Mouse (Mus musculus): Measurements from ENCODE around the gene Vezt. TPM values are rescaled to one million over a fixed set of nuclear protein-coding genes. Genes with fewer than 3 reads are reported as not detected.

The Vezt gene
- total RNA-seq, 1 experiment, result 18.8 TPM

DNA sequence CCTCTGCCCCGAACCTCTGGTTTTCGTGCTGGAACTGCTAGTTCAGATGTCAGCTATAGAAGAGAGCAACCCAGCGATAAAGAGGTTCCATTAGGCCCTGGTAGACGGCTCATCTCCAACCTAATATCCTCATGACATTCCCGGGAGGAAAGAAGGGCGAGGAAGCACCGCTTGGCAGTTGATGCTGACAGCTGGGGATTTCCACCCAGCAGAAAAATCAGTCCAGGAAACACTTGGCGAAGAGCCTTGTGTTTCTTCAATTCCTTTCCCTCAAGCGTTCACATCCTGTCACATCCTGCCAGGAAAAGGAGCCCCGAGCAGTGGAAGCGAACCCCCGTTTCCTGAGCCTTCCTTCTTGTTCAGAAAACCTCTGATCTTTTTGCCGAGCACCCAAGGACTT is 116.4 kb downstream of the Vezt start:
- H3K4me3 ChIP-seq (ENCODE audit: insufficient read depth in 1 of 2, low read depth in 1 of 2, low read length in 2 of 2, poor library complexity in 1 of 2, severe bottlenecking in 1 of 2), result no peak overlapping the region
- H3K36me3 ChIP-seq (ENCODE audit: control insufficient read depth, insufficient read depth, low read length, poor library complexity, severe bottlenecking), result no peaks in the 10 kb centered on the region
- TF ChIP-seq HCFC1 (IDR thresholded peaks at IDR 0.05; ENCODE audit: borderline replicate concordance, insufficient read depth, low read length), result no peak
- no peak for TF ChIP-seq CHD2 (IDR thresholded peaks at IDR 0.05; ENCODE audit: low read depth, low read length)
- no peak for TF ChIP-seq ZC3H11A (IDR thresholded peaks at IDR 0.05; ENCODE audit: borderline replicate concordance, low read depth, low read length)
- TF ChIP-seq MAFK (IDR thresholded peaks at IDR 0.05; ENCODE audit: insufficient read depth, low read depth, low read length), result no peak
- no peak for TF ChIP-seq ZNF384 (IDR thresholded peaks at IDR 0.05; ENCODE audit: low read depth, low read length)
- no peak overlapping the region for H3K27ac ChIP-seq (ENCODE audit: insufficient read depth, low read depth, low read length, poor library complexity, severe bottlenecking)
- H3K9me3 ChIP-seq (ENCODE audit: control insufficient read depth, insufficient read depth, low read depth, low read length), result no peaks in the 10 kb centered on the region
- DNase-seq (ENCODE audit: low read depth, low spot score), result no peak
- peaks cover 0 to 5% of the 10 kb centered on the region in 2 experiments; a peak in 1 of 4 replicates for H3K4me1 ChIP-seq (ENCODE audit: control insufficient read depth in 2 of 2, insufficient read depth in 2 of 2, low read length in 2 of 2, poor library complexity in 1 of 2)
- H3K9ac ChIP-seq (ENCODE audit: insufficient read depth, low read depth, low read length, poor library complexity, severe bottlenecking), result no peak overlapping the region
- in situ Hi-C loops (cut with MboI; ENCODE audit: low sequenced_read_pairs in 2 of 2, unreplicated experiment in 2 of 2), result no loop called here

DNA sequence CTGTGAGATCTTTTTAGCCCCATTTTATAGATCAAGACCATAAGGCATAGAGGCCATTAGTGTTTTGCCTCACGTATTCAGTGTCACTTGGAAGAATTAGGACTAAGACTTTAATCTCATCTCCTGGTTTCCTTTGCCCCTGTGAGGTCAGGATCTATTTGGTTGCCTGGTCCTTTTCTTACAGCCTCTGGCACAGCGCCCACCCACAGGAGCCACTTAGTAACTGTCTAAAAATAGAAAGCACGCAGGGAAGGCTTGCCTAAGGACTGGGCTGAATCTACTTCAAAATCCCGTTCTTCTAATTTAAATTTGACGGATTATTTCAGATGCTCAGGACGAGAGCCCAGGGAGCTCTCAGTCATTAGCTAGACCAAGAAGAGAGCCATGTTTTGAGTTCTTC is 116.9 kb downstream of the Vezt start:
- DNase-seq (ENCODE audit: low read depth, low spot score), result no peak
- H3K4me3 ChIP-seq (ENCODE audit: insufficient read depth in 1 of 2, low read depth in 1 of 2, low read length in 2 of 2, poor library complexity in 1 of 2, severe bottlenecking in 1 of 2), result no peak overlapping the region
- no peak overlapping the region for H3K27ac ChIP-seq (ENCODE audit: insufficient read depth, low read depth, low read length, poor library complexity, severe bottlenecking)
- H3K9me3 ChIP-seq (ENCODE audit: control insufficient read depth, insufficient read depth, low read depth, low read length), result no peaks in the 10 kb centered on the region
- in situ Hi-C loops (cut with MboI; ENCODE audit: low sequenced_read_pairs in 2 of 2, unreplicated experiment in 2 of 2), result no loop called here
- H3K9ac ChIP-seq (ENCODE audit: insufficient read depth, low read depth, low read length, poor library complexity, severe bottlenecking), result no peak overlapping the region
- peaks cover 0 to 5% of the 10 kb centered on the region in 2 experiments; a peak in 1 of 4 replicates for H3K4me1 ChIP-seq (ENCODE audit: control insufficient read depth in 2 of 2, insufficient read depth in 2 of 2, low read length in 2 of 2, poor library complexity in 1 of 2)
- no peaks in the 10 kb centered on the region for H3K36me3 ChIP-seq (ENCODE audit: control insufficient read depth, insufficient read depth, low read length, poor library complexity, severe bottlenecking)
- TF ChIP-seq HCFC1 (IDR thresholded peaks at IDR 0.05; ENCODE audit: borderline replicate concordance, insufficient read depth, low read length), result no peak
- TF ChIP-seq CHD2 (IDR thresholded peaks at IDR 0.05; ENCODE audit: low read depth, low read length), result no peak
- no peak for TF ChIP-seq MAFK (IDR thresholded peaks at IDR 0.05; ENCODE audit: insufficient read depth, low read depth, low read length)
- TF ChIP-seq ZNF384 (IDR thresholded peaks at IDR 0.05; ENCODE audit: low read depth, low read length), result no peak
- no peak for TF ChIP-seq ZC3H11A (IDR thresholded peaks at IDR 0.05; ENCODE audit: borderline replicate concordance, low read depth, low read length)

- TF ChIP-seq HCFC1 (IDR thresholded peaks at IDR 0.05; ENCODE audit: borderline replicate concordance, insufficient read depth, low read length) (no peak), ZC3H11A (IDR thresholded peaks at IDR 0.05; ENCODE audit: borderline replicate concordance, low read depth, low read length) (no peak), CHD2 (IDR thresholded peaks at IDR 0.05; ENCODE audit: low read depth, low read length) (no peak), MAFK (IDR thresholded peaks at IDR 0.05; ENCODE audit: insufficient read depth, low read depth, low read length) (no peak), ZNF384 (IDR thresholded peaks at IDR 0.05; ENCODE audit: low read depth, low read length) (no peak)
- peaks cover 0 to 5% of the 10 kb centered on the region in 2 experiments; a peak in 1 of 4 replicates for H3K4me1 ChIP-seq (ENCODE audit: control insufficient read depth in 2 of 2, insufficient read depth in 2 of 2, low read length in 2 of 2, poor library complexity in 1 of 2)
- no peak overlapping the region for H3K27ac ChIP-seq (ENCODE audit: insufficient read depth, low read depth, low read length, poor library complexity, severe bottlenecking)
Measured at GRCm38 (mm10) chr10:93918087-93918486, 117.5 kb downstream of the Vezt start.

GRCm38 (mm10) chr10:93916778-93917177 is 118.8 kb downstream of the Vezt start:
- TF ChIP-seq ZC3H11A (IDR thresholded peaks at IDR 0.05; ENCODE audit: borderline replicate concordance, low read depth, low read length) (no peak), ZNF384 (IDR thresholded peaks at IDR 0.05; ENCODE audit: low read depth, low read length) (no peak), HCFC1 (IDR thresholded peaks at IDR 0.05; ENCODE audit: borderline replicate concordance, insufficient read depth, low read length) (no peak), CHD2 (IDR thresholded peaks at IDR 0.05; ENCODE audit: low read depth, low read length) (no peak), MAFK (IDR thresholded peaks at IDR 0.05; ENCODE audit: insufficient read depth, low read depth, low read length) (no peak)
- no peaks in the 10 kb centered on the region for H3K9me3 ChIP-seq (ENCODE audit: control insufficient read depth, insufficient read depth, low read depth, low read length)
- no peak for DNase-seq (ENCODE audit: low read depth, low spot score)

More at GRCm38 (mm10) chr10:93918087-93918486, 117.5 kb downstream of the Vezt start:
- H3K9me3 ChIP-seq (ENCODE audit: control insufficient read depth, insufficient read depth, low read depth, low read length), result no peaks in the 10 kb centered on the region
- in situ Hi-C loops (cut with MboI; ENCODE audit: low sequenced_read_pairs in 2 of 2, unreplicated experiment in 2 of 2), result no loop called here
- H3K4me3 ChIP-seq (ENCODE audit: insufficient read depth in 1 of 2, low read depth in 1 of 2, low read length in 2 of 2, poor library complexity in 1 of 2, severe bottlenecking in 1 of 2), result no peak overlapping the region
- DNase-seq (ENCODE audit: low read depth, low spot score), result no peak
- H3K9ac ChIP-seq (ENCODE audit: insufficient read depth, low read depth, low read length, poor library complexity, severe bottlenecking), result no peak overlapping the region
- H3K36me3 ChIP-seq (ENCODE audit: control insufficient read depth, insufficient read depth, low read length, poor library complexity, severe bottlenecking), result no peaks in the 10 kb centered on the region

More at GRCm38 (mm10) chr10:93916778-93917177, 118.8 kb downstream of the Vezt start:
- no peaks in the 10 kb centered on the region for H3K36me3 ChIP-seq (ENCODE audit: control insufficient read depth, insufficient read depth, low read length, poor library complexity, severe bottlenecking)
- no peak overlapping the region for H3K4me3 ChIP-seq (ENCODE audit: insufficient read depth in 1 of 2, low read depth in 1 of 2, low read length in 2 of 2, poor library complexity in 1 of 2, severe bottlenecking in 1 of 2)
- no peak overlapping the region for H3K9ac ChIP-seq (ENCODE audit: insufficient read depth, low read depth, low read length, poor library complexity, severe bottlenecking)
- peaks cover 0 to 5% of the 10 kb centered on the region in 2 experiments; a peak in 1 of 4 replicates for H3K4me1 ChIP-seq (ENCODE audit: control insufficient read depth in 2 of 2, insufficient read depth in 2 of 2, low read length in 2 of 2, poor library complexity in 1 of 2)
- in situ Hi-C loops (cut with MboI; ENCODE audit: low sequenced_read_pairs in 2 of 2, unreplicated experiment in 2 of 2), result no loop called here
- no peak overlapping the region for H3K27ac ChIP-seq (ENCODE audit: insufficient read depth, low read depth, low read length, poor library complexity, severe bottlenecking)
